Mouse (Mus musculus) megakaryocyte, adult 5-6 weeks (primary cell): ENCODE results near the gene Ksr1. TPM values are rescaled to one million over a fixed set of nuclear protein-coding genes. Genes with fewer than 3 reads are reported as not detected.

Source experiments
- ATAC-seq: 2 replicates; pipeline ENCODE4 v1.8.0; 2016; ENCODE audit warnings: mild to moderate bottlenecking, inconsistent platforms; ENCODE audit not compliant: poor library complexity, severe bottlenecking
- total RNA-seq, 2 experiments: library from RNA; stranded (forward) in 1 of 2; stranded (reverse) in 1 of 2; fragments of 153-499, 151-499 nt in 1 of 2; fragments of 221-1000, 200-1000 nt in 1 of 2; gene quantifications; 2 replicates each; pipeline versions ENCODE4 v1.2.3 to v1.2.4; 2015 to 2017

Gene Ksr1
- total RNA-seq (2015) (6.4 and 6.8 TPM in 2 replicates), total RNA-seq (2017) (5.2 and 10.8 TPM in 2 replicates)

GRCm38 (mm10) chr11:79146331-79146767 is at the start of gene Ksr1:
Gene Ksr1, minus strand, starts transcription at chr11:79146407.
- ATAC-seq: peak; percentile 98

GRCm38 (mm10) chr11:79192176-79192575 is 46.0 kb upstream of the Ksr1 start:
- ATAC-seq: peak; percentile 68

DNA sequence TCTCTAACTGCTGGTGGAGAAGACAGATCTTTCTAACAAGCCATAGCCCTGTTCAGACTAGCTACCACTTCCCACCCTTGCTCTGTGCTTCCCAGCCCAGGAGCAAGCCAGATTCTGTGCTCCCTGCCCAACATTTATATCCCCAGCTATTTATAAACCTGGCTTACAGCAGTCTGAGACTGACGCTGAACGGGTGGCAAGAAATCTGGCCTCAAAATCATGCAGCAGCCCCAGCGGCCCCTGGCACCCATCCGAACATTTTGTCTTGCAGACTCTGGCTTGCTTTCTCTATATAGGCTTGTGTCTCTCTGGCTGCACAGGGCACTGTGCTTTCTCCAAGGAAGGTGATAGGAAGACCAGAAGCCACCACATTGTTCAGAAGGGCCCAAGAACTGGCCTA is 45.0 kb upstream of the Ksr1 start:
- ATAC-seq: no peak

GRCm38 (mm10) chr11:79190257-79190656 is 44.0 kb upstream of the Ksr1 start:
- no peak for ATAC-seq

GRCm38 (mm10) chr11:79188176-79188575 is 42.0 kb upstream of the Ksr1 start:
- ATAC-seq: no peak

DNA sequence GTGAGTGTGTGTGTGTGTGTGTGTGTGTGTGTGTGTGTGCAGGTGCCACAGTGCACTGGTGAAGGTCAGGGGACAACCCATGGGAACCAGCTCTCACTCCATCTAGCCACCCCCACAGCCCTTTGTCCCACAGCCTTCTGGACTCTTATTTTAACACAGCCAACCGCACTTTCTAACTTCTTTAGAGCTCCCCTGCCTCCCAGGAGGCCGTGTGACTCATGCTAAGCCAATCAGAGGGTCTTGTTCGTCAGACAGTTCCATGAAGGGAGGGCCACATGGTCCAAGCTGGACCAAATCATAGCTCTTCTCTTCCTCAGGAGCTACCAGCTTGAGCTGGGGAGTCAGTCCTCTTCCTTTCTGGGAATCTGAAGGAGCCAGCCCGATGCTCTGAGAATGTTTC is 41.1 kb upstream of the Ksr1 start:
- ATAC-seq: no peak

DNA sequence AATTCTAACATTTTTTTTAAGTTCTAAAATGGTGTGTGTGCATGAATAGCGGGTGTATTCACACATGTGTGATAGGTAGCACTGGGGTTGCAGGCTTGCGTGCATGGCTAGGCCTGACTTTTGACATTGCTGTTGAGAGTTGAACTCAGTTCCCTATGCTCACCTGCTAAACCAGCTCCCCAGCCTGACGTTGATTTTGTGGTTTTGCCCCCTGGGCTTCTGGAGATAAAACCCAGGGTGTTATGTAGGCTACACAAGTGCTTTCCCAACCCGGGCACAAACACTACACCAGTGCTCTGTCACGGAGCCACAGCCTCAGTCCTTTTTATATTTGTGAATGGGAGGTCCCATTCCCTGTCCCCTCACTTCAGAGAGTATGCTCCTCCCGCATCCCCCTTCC is 39.5 kb upstream of the Ksr1 start:
- ATAC-seq: no peak

DNA sequence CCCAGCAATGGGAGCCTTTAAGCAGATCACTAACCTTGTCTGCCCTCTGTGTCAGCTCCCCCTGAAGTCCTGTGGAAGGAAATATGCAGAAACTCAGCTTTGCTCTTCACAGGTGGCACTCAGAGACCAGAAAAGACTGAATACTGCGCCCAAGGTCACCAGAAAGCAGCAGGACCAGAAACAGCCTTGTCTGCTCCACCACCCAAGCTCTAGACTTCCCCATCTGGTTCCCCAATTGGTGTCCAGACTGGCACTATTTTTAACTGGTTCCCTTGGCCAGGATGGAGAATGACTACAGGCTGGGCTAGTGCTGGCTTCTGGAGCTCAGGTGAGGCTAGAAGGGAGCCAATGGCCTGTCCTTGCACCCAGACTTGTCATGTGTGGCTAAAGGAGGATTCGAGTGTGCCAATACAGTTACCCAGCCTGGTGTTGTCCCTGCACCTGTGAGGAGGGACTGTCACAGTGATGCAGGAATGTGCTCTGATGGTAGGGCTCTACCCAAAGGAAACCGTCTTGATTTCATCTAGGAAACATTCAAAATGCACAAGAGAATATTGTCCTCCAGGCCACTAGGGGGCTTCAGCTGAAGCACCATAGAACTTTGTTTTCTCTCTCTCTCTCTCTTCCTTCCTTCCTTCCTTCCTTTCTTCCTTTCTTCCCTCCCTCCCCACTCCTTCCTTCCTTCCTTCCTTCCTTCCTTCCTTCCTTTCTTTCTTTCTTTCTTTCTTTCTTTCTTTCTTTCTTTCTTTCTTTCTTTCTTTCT is 38.1 kb upstream of the Ksr1 start:
- no peak for ATAC-seq

DNA sequence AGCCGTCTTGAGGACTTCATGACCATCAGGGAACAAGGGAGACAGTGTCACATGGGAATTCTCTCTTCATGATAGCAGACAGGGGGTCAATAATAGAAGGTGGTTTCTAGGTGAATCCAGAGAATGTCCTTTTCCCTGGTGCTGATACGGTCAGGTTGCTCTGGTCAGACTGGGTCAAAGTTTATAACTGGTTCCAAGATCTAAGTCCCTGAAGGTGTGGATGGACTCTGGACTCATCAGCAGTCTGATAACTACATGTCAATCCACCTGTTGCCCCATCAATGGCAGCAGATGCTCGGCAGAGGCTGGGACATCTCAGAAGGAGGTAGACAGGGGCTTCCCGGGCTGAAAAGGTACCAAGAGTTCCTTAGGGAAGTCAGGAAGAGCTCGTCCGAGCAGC is 37.2 kb upstream of the Ksr1 start:
- no peak for ATAC-seq

DNA sequence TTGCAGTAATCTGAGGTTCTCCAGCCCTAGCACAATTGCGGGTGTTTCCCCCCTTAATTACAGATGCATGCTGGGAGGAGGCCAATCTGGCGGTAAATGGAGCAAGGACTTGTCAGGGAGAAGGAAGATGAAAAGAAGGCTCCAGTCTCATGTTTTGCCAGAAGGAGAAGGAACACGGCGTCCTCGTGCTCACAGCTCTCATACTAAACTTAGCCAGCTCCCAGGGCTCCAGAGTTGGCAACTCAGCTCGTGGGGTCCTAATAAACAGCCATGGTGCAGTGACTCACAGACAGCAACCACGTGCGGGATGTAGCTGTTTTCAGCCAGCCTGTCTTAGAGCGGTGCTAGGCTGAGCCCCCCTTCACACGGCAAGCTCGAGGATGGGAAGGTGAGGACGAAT is 36.7 kb upstream of the Ksr1 start:
- no peak for ATAC-seq

DNA sequence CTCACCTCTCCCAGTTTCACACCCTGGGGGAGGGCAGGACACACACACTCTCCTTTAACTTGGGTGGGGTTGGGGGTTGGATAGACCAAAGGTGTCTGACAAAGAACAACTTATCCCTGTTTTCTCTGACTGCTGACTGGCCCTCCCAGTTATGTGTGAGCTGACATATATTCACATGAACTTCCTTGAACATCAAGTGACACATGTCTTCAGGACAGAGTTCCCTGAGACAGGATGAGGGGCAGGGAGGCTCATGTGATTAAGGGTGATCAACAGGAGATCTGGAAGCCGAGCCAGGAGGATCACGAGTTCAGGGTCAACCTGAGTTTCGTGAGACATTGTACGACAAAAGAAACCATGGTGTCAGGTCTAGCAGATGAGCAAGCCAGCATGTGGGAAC is 35.7 kb upstream of the Ksr1 start:
- ATAC-seq: no peak

- ATAC-seq: no peak
These were observed 30.5 kb upstream of the Ksr1 start for GRCm38 (mm10) chr11:79176687-79177086.

DNA sequence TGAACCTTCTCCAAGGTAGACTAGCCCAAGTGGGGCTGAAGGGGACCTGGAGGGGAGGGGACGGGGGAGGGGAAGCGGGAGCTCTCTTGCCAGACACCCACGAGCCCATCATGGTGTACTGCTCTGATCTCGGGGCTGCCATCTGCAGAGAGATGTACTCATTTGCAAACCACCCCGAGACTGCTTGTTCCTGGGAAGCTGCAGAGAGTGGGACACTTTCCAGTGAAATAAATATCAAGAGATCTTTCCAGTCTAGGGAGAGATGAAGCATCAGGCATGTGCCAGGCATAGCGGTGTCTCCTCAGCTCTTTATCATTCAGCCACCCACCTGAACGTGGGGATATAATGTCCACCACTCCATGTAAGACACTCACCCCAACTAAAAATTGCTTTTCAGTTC is 25.8 kb upstream of the Ksr1 start:
- no peak for ATAC-seq

DNA sequence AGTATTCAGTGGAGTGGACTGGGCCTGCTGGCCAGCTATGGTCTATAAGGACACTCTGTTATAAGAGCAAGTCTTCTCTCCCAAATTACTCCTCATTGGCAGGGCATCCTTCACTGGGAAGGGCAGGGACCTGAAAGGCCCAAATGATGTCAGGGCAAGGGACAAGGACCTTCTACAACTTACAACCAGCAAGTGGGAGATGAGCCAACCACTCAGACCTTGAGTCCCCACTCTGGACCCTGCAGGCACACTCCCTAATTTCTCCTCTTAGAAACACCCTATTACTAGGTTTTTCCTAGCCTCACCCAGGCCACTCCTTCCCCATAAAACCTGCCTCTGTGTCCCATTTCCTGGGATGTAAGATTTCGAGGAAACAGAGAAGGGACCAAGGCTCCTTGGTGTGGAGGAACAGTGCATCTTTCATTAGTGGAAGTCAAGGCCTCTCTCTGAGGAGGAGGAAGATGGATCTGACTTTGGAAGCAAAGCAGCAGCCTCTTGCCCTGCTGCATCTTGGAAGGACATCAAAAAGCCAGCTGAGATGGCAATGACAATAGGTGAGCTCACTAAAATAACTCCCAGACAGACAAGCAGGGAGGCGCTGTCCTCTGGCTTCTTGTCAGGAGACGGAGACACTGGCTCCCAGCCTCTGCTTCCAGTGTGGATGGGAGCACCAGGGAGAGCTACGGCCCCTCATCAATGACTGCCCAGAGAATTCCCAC is 20.5 kb upstream of the Ksr1 start:
- ATAC-seq: no peak

DNA sequence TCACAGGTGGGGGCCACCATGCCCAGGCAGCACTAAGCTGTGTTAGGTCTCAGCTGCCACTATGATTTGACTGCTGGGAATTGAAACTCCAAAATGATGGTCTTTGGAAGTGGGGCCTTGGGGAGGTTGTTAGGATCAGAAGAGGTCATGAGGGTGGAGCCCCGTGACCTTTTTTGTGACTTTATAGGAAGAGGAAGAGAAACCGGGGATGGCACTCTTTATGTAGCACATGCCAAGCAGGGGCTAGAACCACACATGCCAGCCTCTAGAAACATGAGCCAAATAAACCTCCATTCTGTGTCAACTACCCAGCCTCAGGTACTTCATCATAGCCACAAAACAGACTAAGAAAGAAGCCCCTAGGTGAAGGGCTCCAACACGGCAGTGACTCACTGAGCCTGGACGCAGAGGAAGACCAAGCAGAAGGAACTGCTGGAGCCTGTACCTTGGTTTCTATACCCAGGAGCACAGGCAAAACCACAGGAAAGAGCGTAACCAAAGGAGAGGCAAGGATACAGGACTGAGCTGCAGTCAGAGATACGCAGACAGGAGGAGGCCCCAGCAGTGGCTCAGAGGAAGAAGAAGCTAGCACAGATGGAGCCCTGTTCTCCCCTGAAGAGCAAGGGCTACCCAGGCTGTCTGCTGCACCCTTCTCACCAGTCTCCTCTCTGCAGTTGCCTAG is 15.0 kb upstream of the Ksr1 start:
- peak; percentile 67 for ATAC-seq

- ATAC-seq: no peak
These were observed 13.9 kb upstream of the Ksr1 start for GRCm38 (mm10) chr11:79160127-79160526.

GRCm38 (mm10) chr11:79157729-79158128 is 11.5 kb upstream of the Ksr1 start:
- peak; percentile 43; the same call in 1 of the 2 replicates for ATAC-seq

DNA sequence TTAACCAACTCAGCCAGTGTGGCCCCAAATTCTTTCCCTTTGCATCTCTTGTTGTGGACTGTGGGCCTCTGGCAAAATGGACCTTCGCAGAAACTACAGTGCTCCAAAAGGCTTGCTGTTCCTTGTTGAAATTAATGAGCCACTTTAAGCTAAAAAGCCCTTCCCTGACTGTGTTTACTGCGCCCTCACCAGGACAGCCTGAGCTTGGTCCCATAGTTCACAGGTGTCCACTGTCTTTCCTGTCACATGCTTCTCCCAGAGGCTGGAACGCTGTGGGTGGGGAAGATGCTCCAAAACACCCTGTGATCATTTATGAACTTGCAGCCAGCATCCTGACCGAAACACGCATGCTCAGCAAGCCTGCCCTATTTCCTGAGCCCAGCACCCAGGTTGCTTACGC is 9.1 kb upstream of the Ksr1 start:
- no peak for ATAC-seq

GRCm38 (mm10) chr11:79152696-79153095 is 6.5 kb upstream of the Ksr1 start:
- ATAC-seq: peak; percentile 98

- ATAC-seq: no peak
These were observed 5.7 kb upstream of the Ksr1 start for GRCm38 (mm10) chr11:79151874-79152273.

DNA sequence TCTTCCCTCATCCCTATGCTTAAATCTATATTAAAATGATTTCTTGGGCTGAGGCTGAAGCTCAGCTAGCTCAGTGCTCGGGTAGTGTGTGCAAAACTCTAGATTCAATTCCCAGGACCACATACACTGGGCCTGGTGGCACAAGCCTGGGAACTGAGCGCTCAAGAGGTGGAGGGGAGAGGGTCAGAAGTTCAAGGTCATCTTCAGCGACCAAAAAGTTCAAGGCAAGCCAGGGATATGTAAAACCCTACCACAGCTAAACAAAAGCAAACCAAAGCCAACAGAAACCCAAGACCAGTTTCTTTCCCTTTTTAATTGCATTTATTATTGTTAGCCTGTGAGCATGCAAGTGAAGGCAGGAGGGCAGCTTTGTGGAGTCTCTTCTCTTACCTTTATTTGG is 4.1 kb upstream of the Ksr1 start:
- no peak for ATAC-seq

DNA sequence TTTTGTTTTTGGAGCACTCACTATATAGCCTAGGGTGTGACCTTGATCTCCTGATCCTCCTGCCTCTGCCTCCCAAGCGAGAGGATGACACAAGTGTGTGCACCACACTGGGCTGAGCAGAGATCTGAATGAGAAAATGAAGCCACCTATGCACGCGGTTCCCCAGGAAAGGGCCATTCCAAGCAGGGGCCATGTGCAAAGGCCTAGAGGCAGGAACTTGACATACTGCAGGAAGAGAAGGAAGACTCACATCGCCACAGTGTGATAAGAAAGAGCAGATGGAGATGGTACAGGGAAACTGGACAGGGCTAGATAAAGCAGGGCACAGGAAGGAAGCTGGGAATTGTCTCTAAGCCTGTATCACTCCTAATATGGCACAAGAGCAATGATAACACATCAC is 3.1 kb upstream of the Ksr1 start:
- ATAC-seq: no peak
